Mouse (Mus musculus): ENCODE measurements around the gene Numbl. TPM values are rescaled to one million over a fixed set of nuclear protein-coding genes. Genes with fewer than 3 reads are reported as not detected.

The Numbl gene
- total RNA-seq, 2 experiments from 2014 or later, result 11.3 to 13.6 TPM

DNA sequence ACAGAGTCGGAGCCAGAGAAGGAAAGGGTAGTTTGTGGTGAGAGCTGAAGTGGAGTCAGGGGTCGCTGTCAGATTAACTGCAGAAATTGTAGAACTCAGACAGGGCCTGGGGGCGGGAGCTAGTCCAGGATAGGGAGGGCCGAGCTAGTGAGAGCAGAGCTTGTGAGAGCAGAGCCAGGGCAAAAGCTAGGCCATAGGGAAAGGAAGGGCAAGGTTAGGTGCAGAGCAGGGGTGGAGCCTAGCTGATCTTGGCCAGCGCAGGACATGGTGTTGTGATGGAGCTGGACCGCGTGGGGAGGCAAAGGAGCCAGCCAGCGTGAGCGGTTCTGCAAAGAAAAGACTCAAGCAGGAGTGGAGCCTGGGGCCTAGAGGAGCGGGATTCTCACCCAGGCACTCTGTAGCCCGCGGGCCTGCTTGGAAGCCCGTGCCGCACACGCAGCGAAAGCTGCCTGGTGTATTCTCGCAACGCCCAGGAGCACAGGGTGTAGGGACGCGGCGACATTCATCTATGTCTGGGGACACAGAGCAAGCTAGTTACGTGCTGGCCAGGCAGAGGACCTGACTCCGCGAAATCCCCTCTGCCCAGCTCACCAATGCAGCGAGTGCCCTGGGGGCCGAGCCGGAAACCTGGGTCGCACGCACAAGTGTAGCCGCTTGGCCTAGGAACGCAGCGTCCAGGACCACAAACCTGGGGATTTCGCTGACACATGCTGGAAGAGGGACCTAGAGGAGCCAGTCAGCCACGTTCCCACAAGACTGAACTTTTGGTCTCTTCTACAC lies 68.1 kb downstream of the Numbl start:
- peak; percentile 59 for DNase-seq

DNA sequence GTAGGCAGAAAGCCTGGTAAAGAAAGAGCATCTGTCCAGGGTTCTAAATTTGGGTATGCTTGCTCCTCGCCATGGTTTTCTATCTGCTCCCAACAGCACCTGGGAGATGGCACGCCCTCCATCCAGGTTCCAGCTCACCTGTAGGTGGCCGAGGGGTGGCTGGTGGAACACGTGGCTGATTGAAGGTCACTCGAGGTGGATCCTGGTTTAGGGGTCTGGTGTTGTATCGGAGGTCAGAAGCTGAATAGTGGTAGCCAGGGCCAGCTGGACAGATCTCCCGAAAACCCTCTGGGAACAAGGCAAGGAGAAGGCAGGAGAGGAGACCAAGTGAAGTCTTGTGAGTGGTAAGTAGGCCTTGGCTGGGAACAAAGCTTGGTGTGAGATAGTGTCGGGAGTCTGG lies 69.3 kb downstream of the Numbl start:
- DNase-seq, result no peak

DNA sequence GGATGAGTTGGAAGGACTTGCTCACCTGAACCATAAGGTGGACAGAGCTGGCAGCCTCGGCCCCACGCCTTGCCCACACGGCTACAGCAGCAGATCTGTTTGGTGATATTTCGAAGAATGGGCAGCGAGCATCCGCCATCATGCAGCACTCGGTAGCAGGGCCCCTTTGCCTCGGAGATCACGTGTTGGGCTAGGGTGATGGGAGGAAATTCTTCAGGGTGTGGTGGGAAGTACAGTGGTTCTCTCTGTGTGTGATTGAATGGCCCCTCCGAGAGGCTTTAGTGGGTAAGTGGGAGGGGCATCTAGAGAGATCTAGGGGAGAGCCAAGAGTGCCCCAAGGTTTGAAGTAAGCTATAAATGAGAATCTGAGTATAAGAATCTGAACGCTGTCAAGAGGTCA lies 69.9 kb downstream of the Numbl start:
- no peak for DNase-seq

DNA sequence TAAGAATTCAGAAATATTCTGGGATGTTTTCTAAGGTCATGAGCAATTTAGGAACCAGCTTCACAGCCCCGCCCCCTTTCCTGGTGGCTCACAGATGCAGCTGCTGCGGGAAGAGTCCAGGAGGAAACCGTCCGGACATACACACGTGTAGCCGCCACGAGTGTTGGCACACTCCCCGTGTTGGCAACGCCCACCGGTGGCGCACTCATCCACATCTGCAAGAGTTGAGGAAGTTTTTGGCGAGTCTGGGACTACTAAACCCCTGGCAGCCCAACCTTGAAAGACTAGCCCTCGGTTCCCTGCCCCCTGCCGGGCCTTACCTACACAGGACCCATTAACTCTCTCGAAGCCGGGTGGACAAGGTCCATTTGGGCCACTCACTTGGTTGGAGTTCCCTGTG lies 70.4 kb downstream of the Numbl start:
- no peak for DNase-seq

DNA sequence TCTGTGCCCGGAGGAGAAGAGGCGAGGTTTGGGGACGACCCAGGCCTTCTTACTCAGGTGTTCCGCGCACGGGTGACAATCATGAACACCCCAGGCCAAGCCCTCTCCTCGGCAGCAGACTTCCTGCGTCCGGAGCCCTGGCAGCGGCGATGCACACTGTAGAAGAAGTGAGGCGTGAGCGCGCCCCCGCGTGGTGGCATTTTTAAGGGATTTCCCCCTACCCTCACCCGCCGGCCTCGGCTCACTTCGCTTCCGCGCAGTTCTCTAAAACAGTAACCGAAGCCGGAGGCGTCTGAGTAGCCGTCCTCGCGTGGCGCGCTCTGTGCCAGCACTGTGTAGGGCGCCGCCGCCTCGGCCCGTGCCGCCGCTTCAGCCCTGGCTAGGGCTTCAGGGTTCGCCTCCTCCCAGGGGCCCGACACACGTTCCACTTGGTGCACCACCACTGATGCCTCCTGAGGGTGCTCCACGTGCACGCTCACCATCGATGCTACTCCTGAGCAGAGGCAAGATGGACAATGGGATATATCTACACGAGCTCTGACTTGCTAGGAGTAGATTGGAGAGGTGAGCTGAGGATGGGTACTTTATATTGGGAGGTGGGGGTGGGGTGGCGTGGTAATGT lies 71.2 kb downstream of the Numbl start:
- DNase-seq, result peak; percentile 92

DNA sequence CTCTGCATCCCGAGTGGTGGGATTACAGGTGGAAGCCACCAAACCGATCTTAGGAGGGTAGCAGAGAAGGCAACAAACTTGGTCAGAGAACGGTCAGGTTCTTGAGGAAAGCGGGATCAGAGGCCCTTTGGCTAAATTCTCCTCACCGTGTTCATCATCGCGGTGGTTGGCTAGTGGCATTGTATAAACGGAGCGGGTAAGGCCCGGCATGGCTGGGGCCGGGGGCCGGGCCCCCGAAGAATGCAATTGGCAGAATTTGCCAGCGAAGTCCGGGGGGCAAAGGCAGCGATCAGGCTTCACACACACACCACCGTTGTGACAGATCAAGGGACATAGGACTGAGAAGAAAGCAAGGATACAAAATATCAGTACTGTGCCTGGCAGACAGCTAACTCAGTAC lies 71.7 kb downstream of the Numbl start:
- no peak for DNase-seq

DNA sequence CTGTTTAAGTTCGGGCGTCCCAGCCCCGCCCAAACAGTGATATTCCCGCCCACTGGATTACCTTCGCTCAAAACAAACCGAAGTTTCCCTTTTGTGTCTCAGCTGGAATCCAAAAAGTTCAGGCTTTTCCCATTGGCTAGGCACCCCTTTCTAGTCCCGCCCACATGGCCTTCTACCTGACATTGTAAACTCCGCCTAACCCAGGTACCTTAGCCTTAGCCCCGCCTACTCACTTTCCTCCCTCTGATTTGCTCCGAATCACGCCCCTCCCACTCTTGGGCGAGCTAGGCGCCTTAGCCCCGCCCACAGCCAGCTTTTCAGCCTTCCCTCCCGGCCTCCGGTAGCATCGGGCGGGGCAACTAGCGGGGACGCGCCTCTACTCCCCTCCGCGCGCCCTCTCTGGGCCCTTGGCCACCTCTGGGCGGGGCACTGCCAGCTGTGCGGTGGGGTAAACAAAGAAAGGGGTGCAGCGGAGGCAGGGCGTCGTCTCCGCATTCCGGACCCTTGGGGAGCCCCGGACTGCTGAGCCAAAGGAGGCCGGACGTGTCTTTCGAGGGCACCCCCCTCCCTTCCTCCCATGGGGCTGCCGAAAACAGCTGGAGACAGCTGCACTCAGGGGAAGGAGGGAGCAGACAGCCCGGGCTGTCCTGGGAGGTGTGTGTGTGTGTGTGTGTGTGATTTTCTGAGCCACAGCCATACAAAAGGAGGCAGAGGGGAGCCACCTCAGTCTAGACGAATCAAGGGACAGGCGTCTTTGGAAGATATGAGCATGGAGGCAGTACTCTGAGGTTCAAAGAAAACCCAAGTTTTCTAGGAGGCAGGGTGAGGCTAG lies 72.7 kb downstream of the Numbl start:
- peak; percentile 91 for DNase-seq

DNA sequence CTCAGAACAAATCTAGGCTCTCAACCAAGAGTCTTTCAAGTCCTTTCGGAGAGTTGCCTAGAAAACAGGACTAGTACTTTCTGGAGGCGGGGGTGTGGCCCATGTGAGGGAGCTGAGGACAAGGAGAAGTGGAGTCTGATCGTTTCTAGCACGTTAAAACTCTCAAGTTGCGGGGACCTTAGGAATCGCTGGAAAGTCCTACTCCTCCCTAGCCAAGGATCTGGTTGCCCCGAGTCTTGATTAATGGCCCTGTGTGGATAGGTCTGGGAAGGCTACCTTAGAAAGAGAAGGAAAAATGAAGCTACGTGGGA lies 73.3 kb downstream of the Numbl start:
- no peak for DNase-seq

Other genes with a start within 250 kb of the Numbl start
- 10 to 100 TPM; 22.2 to 44.2 TPM for gene Cyp2a12, start 229.4 kb upstream of the Numbl start, total RNA-seq (2021)
- gene Cyp2f2, start 138.5 kb upstream of the Numbl start, total RNA-seq (2021), result 100 to 1,000 TPM; 291 to 323 TPM
- not detected for gene Cyp2t4, start 104.7 kb upstream of the Numbl start, total RNA-seq (2021)
- 10 to 100 TPM; 88.9 to 90.2 TPM for gene Egln2, start 91.6 kb upstream of the Numbl start, total RNA-seq (2021)
- 10 to 100 TPM; 36.1 to 42.0 TPM for gene Rab4b, start 79.5 kb upstream of the Numbl start, total RNA-seq (2021)
- not detected for gene Gm21983, start 77.3 kb upstream of the Numbl start, total RNA-seq (2021)
- gene Mia, start 77.3 kb upstream of the Numbl start, total RNA-seq (2021), result under 1 TPM in 1 of 2 experiments, not detected in 1; 0.69 TPM
- 10 to 100 TPM; 16.1 to 18.1 TPM for gene BC024978, start 62.7 kb upstream of the Numbl start, total RNA-seq (2021)
- 10 to 100 TPM; 59.6 to 66.9 TPM for gene Snrpa, start 62.2 kb upstream of the Numbl start, total RNA-seq (2021)
- gene Itpkc, start 29.8 kb upstream of the Numbl start, total RNA-seq (2021), result 10 to 100 TPM in 1 of 2 experiments, 1 to 10 TPM in 1; 9.6 to 10.5 TPM
- 10 to 100 TPM; 33.1 to 36.8 TPM for gene Coq8b, start 25.4 kb upstream of the Numbl start, total RNA-seq (2021)
- 100 to 1,000 TPM; 107 to 111 TPM for gene Ltbp4, start 79.3 kb downstream of the Numbl start, total RNA-seq (2021)
- gene Shkbp1, start 97.6 kb downstream of the Numbl start, total RNA-seq (2021), result 10 to 100 TPM; 19.6 to 22.9 TPM
- gene Gm20479, start 99.0 kb downstream of the Numbl start, total RNA-seq (2021), result 1 to 10 TPM in 1 of 2 experiments, not detected in 1; 2.5 TPM
- under 1 TPM; 0.70 to 0.81 TPM for gene Sptbn4, start 189.3 kb downstream of the Numbl start, total RNA-seq (2021)
- gene Blvrb, start 189.5 kb downstream of the Numbl start, total RNA-seq (2021), result 10 to 100 TPM; 83.4 TPM
- 10 to 100 TPM; 13.5 to 15.6 TPM for gene Sertad3, start 215.3 kb downstream of the Numbl start, total RNA-seq (2021)
- gene Sertad1, start 228.5 kb downstream of the Numbl start, total RNA-seq (2021), result 10 to 100 TPM; 19.0 to 27.9 TPM
- 1 to 10 TPM; 3.3 to 5.1 TPM for gene Prx, start 240.9 kb downstream of the Numbl start, total RNA-seq (2021)